Mouse (Mus musculus) limb, embryonic 11.5 days (tissue): ENCODE data around the gene Nif3l1. TPM values are rescaled to one million over a fixed set of nuclear protein-coding genes. Genes with fewer than 3 reads are reported as not detected.

Experiments
- ATAC-seq: fragments of 200-750 bp; cut with Nextera tagmentation; 2 replicates; pipeline ENCODE4 v1.8.0; 2017; ENCODE audit warnings: low read depth; ENCODE audit not compliant: insufficient number of reproducible peaks, low FRiP score, low TSS enrichment
- DNase-seq: peaks from one replicate; pipeline ENCODE4 v3.0.0-alpha.2; 2015; ENCODE audit warnings: low spot score
- H3K27ac ChIP-seq: fragments of 300-500 bp; sonication (generic); replicated peaks from 2 replicates; pipeline ENCODE4 v1.5.1; 2014; ENCODE audit warnings: low read depth, mild to moderate bottlenecking, low read length
- H3K27me3 ChIP-seq: fragments of 300-500 bp; sonication (generic); 2 replicates; pipeline ENCODE4 v1.6.1; 2014; ENCODE audit warnings: mild to moderate bottlenecking, low read length, mixed read lengths; ENCODE audit not compliant: control insufficient read depth, insufficient read depth
- H3K36me3 ChIP-seq: fragments of 300-500 bp; sonication (generic); 2 replicates; pipeline ENCODE4 v1.6.1; 2014; ENCODE audit warnings: mild to moderate bottlenecking, low read length, moderate library complexity, mixed read lengths; ENCODE audit not compliant: control insufficient read depth, insufficient read depth
- H3K4me1 ChIP-seq: fragments of 300-500 bp; sonication (generic); 2 replicates; pipeline ENCODE4 v1.6.1; 2014; ENCODE audit warnings: low read length, mixed read lengths; ENCODE audit not compliant: control insufficient read depth, insufficient read depth
- H3K4me2 ChIP-seq: fragments of 300-500 bp; sonication (generic); 2 replicates; pipeline ENCODE4 v1.6.1; 2014; ENCODE audit warnings: low read depth, mild to moderate bottlenecking, moderate library complexity; ENCODE audit not compliant: severe bottlenecking
- H3K4me3 ChIP-seq: fragments of 300-500 bp; sonication (generic); 2 replicates; pipeline ENCODE4 v1.5.1; 2014; ENCODE audit warnings: low read depth, low read length
- H3K9ac ChIP-seq: fragments of 300-500 bp; sonication (generic); 2 replicates; pipeline ENCODE4 v1.6.1; 2014; ENCODE audit warnings: mild to moderate bottlenecking, low read length
- H3K9me3 ChIP-seq: fragments of 300-500 bp; sonication (generic); 2 replicates; pipeline ENCODE4 v1.6.1; 2016; ENCODE audit warnings: low read length; ENCODE audit not compliant: control insufficient read depth
- WGBS: fragments of 180-500 bp; shearing (Covaris S2); extraction: QIAGEN DNeasy Blood & Tissue Kit; methylation state at CpG from one replicate; pipeline ENCODE4 v1.1.7; 2014; 5-methylcytosine and 5-hydroxymethylcytosine counted together
- polyA plus RNA-seq: library from polyadenylated mRNA; unstranded; fragments of >200 nt; fragmentation: Nextera tagmentation; extraction: Ambion mirVana; gene quantifications from 2 replicates; pipeline ENCODE4 v1.2.1, GENCODE M21; 2014

Nif3l1 gene
- 68.4 and 68.8 TPM in 2 replicates for polyA plus RNA-seq

GRCm38 (mm10) chr1:58445143-58445722, at the start of gene Nif3l1, which contains the start of gene Ppil3:
Gene Nif3l1 (plus strand): TSS chr1:58445151.
Gene Ppil3 (minus strand): TSS chr1:58445486.
- Histone ChIP-seq H3K9me3 (no peaks in the 10 kb centered on the region), H3K27me3 (no peaks in the 10 kb centered on the region), H3K9ac (peak within 1 kb of the TSS; percentile 78), H3K4me3 (peak within 1 kb of the TSS; percentile 62), H3K4me1 (no peaks in the 10 kb centered on the region), H3K4me2 (peak within 1 kb of the TSS; percentile 64), H3K27ac (peak within 1 kb of the TSS; percentile 82), H3K36me3 (peaks cover 5% of the 10 kb centered on the region)
- peak; percentile 95 for ATAC-seq
- DNase-seq = peak; percentile 85
- under 1% methylated on average over 33 of the region's 33 CpGs for WGBS

DNA sequence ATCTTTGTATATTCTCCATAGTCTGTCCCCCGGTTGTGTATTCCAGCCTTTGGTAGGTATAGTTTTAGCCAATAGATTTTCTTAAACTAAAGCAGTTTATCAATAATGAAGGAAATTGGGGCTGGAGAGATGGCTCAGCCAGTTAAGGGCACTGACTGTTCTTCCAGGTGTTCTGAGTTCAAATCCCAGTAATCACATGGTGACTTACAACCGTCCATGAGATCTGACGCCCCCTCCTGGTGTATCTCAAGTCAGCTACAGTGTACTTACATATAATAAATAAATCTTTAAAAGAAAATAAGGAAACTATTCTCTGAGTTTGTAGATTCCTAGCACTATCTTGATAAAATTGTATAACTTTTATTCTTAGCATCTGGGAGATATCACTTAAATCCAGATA, 49.6 kb upstream of the Nif3l1 start:
- H3K4me3 ChIP-seq = no peak overlapping the region
- no peak overlapping the region for H3K4me2 ChIP-seq
- no peaks in the 10 kb centered on the region for H3K27me3 ChIP-seq
- no peak for ATAC-seq
- WGBS = 91% methylated on average over 3 of the region's 3 CpGs
- no peak for DNase-seq
- peaks cover 7% of the 10 kb centered on the region; the same call in 1 of the 2 replicates for H3K4me1 ChIP-seq
- H3K27ac ChIP-seq = no peak overlapping the region
- no peaks in the 10 kb centered on the region for H3K9me3 ChIP-seq
- H3K36me3 ChIP-seq = peaks cover 19% of the 10 kb centered on the region
- no peak overlapping the region for H3K9ac ChIP-seq

DNA sequence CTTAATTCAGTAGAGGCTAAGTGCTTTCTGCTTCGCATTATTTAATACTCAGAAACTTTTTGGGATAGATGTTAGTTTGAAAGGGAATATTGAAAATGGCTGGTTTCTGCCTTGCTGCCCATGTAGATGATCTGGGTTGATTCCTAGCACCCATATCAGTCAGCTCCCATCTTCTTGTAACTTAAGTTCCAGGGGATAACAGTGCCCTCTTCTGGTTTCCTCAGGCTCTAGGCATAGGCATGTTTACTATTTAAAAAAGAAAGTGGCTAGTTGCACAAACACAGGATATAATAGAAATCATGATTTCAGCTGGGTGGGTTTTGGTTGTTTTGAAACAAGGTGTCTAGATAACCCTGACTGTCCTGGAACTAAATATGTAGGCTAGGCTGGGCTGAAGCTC, 48.8 kb upstream of the Nif3l1 start:
- Histone ChIP-seq H3K9ac (no peak overlapping the region), H3K9me3 (no peaks in the 10 kb centered on the region), H3K4me3 (no peak overlapping the region), H3K27me3 (no peaks in the 10 kb centered on the region), H3K36me3 (peaks cover 25% of the 10 kb centered on the region), H3K4me2 (no peak overlapping the region), H3K4me1 (peaks cover 6% of the 10 kb centered on the region; the same call in 1 of the 2 replicates), H3K27ac (no peak overlapping the region)
- no peak for DNase-seq
- 100% methylated on average over 1 of the region's 1 CpGs for WGBS
- ATAC-seq = no peak

- no peak for ATAC-seq
- H3K27ac ChIP-seq = no peak overlapping the region
- 95% methylated on average over 6 of the region's 6 CpGs for WGBS
These were observed 47.2 kb upstream of the Nif3l1 start for GRCm38 (mm10) chr1:58397731-58398130.

GRCm38 (mm10) chr1:58401396-58401795, 43.6 kb upstream of the Nif3l1 start:
- no peaks in the 10 kb centered on the region for H3K4me1 ChIP-seq
- H3K36me3 ChIP-seq = peaks cover 32% of the 10 kb centered on the region
- no peak overlapping the region for H3K9ac ChIP-seq
- no peak overlapping the region for H3K4me3 ChIP-seq
- H3K9me3 ChIP-seq = no peaks in the 10 kb centered on the region
- H3K27ac ChIP-seq = no peak overlapping the region
- WGBS = 93% methylated on average over 6 of the region's 6 CpGs
- no peaks in the 10 kb centered on the region for H3K27me3 ChIP-seq
- ATAC-seq (no peak), DNase-seq (no peak)
- no peak overlapping the region for H3K4me2 ChIP-seq

More at GRCm38 (mm10) chr1:58397731-58398130, 47.2 kb upstream of the Nif3l1 start:
- Histone ChIP-seq H3K9ac (no peak overlapping the region), H3K36me3 (peaks cover 30% of the 10 kb centered on the region), H3K4me2 (no peak overlapping the region), H3K4me3 (no peak overlapping the region), H3K4me1 (no peaks in the 10 kb centered on the region), H3K27me3 (no peaks in the 10 kb centered on the region), H3K9me3 (no peaks in the 10 kb centered on the region)
- no peak for DNase-seq

GRCm38 (mm10) chr1:58403745-58404144, 41.2 kb upstream of the Nif3l1 start:
- no peak overlapping the region for H3K4me3 ChIP-seq
- no peak overlapping the region for H3K27ac ChIP-seq
- no peaks in the 10 kb centered on the region for H3K27me3 ChIP-seq
- H3K4me1 ChIP-seq = no peaks in the 10 kb centered on the region
- DNase-seq (no peak), ATAC-seq (no peak)
- no peaks in the 10 kb centered on the region for H3K9me3 ChIP-seq
- WGBS = 94% methylated on average over 5 of the region's 5 CpGs
- H3K9ac ChIP-seq = no peak overlapping the region
- H3K36me3 ChIP-seq = peaks cover 25% of the 10 kb centered on the region
- no peak overlapping the region for H3K4me2 ChIP-seq

DNA sequence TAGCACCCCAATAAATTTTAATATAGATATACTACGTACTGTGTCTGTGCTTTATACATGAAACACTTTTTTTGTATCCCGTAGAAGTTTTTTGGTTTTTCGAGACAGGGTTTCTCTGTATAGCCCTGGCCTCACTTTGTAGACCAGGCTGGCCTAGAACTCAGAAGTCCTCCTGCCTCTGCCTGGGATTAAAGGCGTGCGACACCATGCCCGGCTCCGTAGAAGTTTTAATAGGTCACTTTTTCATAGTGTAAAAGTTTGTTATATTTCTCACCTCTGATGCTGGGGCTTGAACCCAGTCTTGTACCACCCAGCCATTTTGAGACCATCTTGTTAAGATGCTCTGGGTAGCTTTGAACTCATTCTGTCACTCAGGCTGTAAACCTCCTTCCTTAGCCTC, 37.6 kb upstream of the Nif3l1 start:
- Histone ChIP-seq H3K27me3 (no peaks in the 10 kb centered on the region), H3K4me1 (no peaks in the 10 kb centered on the region), H3K27ac (no peak overlapping the region), H3K9me3 (no peaks in the 10 kb centered on the region), H3K36me3 (peaks cover 19% of the 10 kb centered on the region; the same call in 1 of the 2 replicates), H3K4me3 (no peak overlapping the region), H3K4me2 (no peak overlapping the region), H3K9ac (no peak overlapping the region)
- ATAC-seq = no peak
- no peak for DNase-seq
- 95% methylated on average over 7 of the region's 7 CpGs for WGBS

GRCm38 (mm10) chr1:58408141-58408540, 36.8 kb upstream of the Nif3l1 start:
- no peaks in the 10 kb centered on the region for H3K9me3 ChIP-seq
- H3K27ac ChIP-seq = no peak overlapping the region
- no peak overlapping the region for H3K4me2 ChIP-seq
- H3K4me3 ChIP-seq = no peak overlapping the region
- WGBS = 78% methylated on average over 6 of the region's 6 CpGs
- ATAC-seq (no peak), DNase-seq (no peak)
- peaks cover 26% of the 10 kb centered on the region for H3K36me3 ChIP-seq
- H3K27me3 ChIP-seq = no peaks in the 10 kb centered on the region
- H3K9ac ChIP-seq = no peak overlapping the region
- no peaks in the 10 kb centered on the region for H3K4me1 ChIP-seq
